Mouse (Mus musculus): ENCODE measurements around the gene Nos1. TPM values are rescaled to one million over a fixed set of nuclear protein-coding genes. Genes with fewer than 3 reads are reported as not detected.

Gene Nos1
- total and polyA plus RNA-seq, 2 experiments from 2014 or later = 3.1 to 10.7 TPM

DNA sequence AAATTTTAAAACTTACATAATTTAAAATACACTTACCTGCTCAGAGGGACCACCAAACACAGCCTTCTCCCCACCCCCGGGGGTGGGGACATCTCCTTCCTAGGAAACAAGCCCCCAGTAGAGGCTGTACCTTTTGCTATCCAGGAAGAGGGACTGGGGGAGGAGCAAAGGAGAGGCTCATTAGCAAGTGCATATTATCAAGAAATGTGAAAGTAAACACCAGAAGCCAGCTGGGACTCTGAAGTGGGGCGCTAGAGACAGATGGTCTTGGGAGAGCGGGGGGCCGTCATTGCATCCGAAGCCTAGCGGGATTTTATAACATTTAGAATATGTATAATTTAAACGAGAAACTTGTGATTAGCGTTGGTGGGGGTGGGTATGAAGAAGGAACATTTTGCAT lies 158.6 kb downstream of the Nos1 start:
- DNase-seq (ENCODE audit: low spot score) = no peak
- no peak for ATAC-seq
- Histone ChIP-seq H3K4me2 (ENCODE audit: low read depth, low read length) (no peak overlapping the region), H3K27me3 (ENCODE audit: insufficient read depth, low read length) (no peaks in the 10 kb centered on the region), H3K9me3 (ENCODE audit: low read length) (no peaks in the 10 kb centered on the region), H3K36me3 (ENCODE audit: insufficient read depth, low read length) (no peaks in the 10 kb centered on the region), H3K9ac (replicated peaks; ENCODE audit: low read length) (no peak overlapping the region), H3K27ac (no peak overlapping the region), H3K4me3 (ENCODE audit: low read length) (no peak overlapping the region), H3K4me1 (ENCODE audit: insufficient read depth, low read length) (no peaks in the 10 kb centered on the region)
- no peak for TF ChIP-seq CTCF (IDR thresholded peaks at IDR 0.05; ENCODE audit: low read depth)
- WGBS = 69% methylated on average over 8 of the region's 8 CpGs

DNA sequence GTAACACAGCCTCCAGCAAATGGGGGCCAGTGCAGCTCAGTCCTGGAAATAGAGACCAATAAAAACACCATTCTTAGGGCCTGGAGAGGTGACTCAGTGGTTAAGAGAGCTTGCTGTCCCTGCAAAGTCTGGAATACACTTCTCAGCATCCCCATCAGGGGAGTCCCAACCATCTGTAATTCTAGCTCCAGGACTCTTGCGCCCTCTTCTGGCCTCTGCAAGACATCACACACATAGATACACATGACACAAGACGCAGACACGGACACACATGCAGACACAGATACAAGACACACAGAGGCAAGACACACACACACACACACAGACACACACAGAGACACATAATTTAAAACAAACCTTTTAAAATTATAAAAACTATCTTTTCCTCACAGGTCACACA lies 160.7 kb downstream of the Nos1 start:
- Histone ChIP-seq H3K27me3 (ENCODE audit: insufficient read depth, low read length) (no peaks in the 10 kb centered on the region), H3K4me1 (ENCODE audit: insufficient read depth, low read length) (no peaks in the 10 kb centered on the region), H3K4me3 (ENCODE audit: low read length) (no peak overlapping the region), H3K9me3 (ENCODE audit: low read length) (no peaks in the 10 kb centered on the region), H3K9ac (replicated peaks; ENCODE audit: low read length) (no peak overlapping the region), H3K4me2 (ENCODE audit: low read depth, low read length) (no peak overlapping the region), H3K36me3 (ENCODE audit: insufficient read depth, low read length) (no peaks in the 10 kb centered on the region), H3K27ac (no peak overlapping the region)
- WGBS = 80% methylated on average over 3 of the region's 3 CpGs
- ATAC-seq = no peak
- DNase-seq (ENCODE audit: low spot score) = peak; percentile 24
- TF ChIP-seq CTCF (IDR thresholded peaks at IDR 0.05; ENCODE audit: low read depth) = peak; percentile 64

DNA sequence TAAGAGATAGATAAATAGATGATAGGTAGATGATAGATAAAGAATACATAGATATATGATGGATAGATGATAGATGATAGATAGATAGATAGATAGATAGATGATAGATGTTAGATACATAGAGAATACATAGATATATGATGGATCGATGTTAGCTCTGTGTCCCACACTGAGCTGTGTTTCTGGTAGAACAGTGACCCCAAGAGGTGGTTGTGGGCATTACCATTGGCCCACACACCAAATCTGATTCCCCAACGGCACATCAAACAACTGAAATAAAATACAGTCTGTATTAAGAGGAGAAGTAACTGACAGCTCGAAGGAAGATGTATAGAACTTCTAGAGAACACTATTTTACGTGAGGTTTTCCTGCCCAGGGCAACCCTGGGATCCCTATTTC lies 165.8 kb downstream of the Nos1 start:
- peak; percentile 92 for TF ChIP-seq CTCF (IDR thresholded peaks at IDR 0.05; ENCODE audit: low read depth)
- no peak overlapping the region for H3K4me2 ChIP-seq (ENCODE audit: low read depth, low read length)
- H3K27me3 ChIP-seq (ENCODE audit: insufficient read depth, low read length) = no peaks in the 10 kb centered on the region
- no peaks in the 10 kb centered on the region for H3K4me1 ChIP-seq (ENCODE audit: insufficient read depth, low read length)
- H3K36me3 ChIP-seq (ENCODE audit: insufficient read depth, low read length) = no peaks in the 10 kb centered on the region
- H3K27ac ChIP-seq = no peak overlapping the region
- no peaks in the 10 kb centered on the region for H3K9me3 ChIP-seq (ENCODE audit: low read length)
- H3K9ac ChIP-seq (replicated peaks; ENCODE audit: low read length) = no peak overlapping the region
- WGBS = 20% methylated on average over 4 of the region's 4 CpGs
- DNase-seq (ENCODE audit: low spot score) = peak; percentile 67
- ATAC-seq = 0 out of 2 replicates have a peak, but pooled peaks have one; percentile 38
- H3K4me3 ChIP-seq (ENCODE audit: low read length) = no peak overlapping the region

- Histone ChIP-seq H3K9me3 (ENCODE audit: low read length) (no peaks in the 10 kb centered on the region), H3K27ac (no peak overlapping the region), H3K9ac (replicated peaks; ENCODE audit: low read length) (no peak overlapping the region), H3K36me3 (ENCODE audit: insufficient read depth, low read length) (no peaks in the 10 kb centered on the region), H3K4me2 (ENCODE audit: low read depth, low read length) (no peak overlapping the region), H3K4me3 (ENCODE audit: low read length) (no peak overlapping the region), H3K4me1 (ENCODE audit: insufficient read depth, low read length) (no peaks in the 10 kb centered on the region), H3K27me3 (ENCODE audit: insufficient read depth, low read length) (no peaks in the 10 kb centered on the region)
- ATAC-seq = no peak
- DNase-seq (ENCODE audit: low spot score) = no peak
- no peak for TF ChIP-seq CTCF (IDR thresholded peaks at IDR 0.05; ENCODE audit: low read depth)
- 53% methylated on average over 10 of the region's 10 CpGs for WGBS
Measured at GRCm38 (mm10) chr5:117949393-117949792, 168.6 kb downstream of the Nos1 start.

- H3K9me3 ChIP-seq (ENCODE audit: low read length) = no peaks in the 10 kb centered on the region
- TF ChIP-seq CTCF (IDR thresholded peaks at IDR 0.05; ENCODE audit: low read depth) = no peak
- H3K9ac ChIP-seq (replicated peaks; ENCODE audit: low read length) = no peak overlapping the region
- H3K4me1 ChIP-seq (ENCODE audit: insufficient read depth, low read length) = no peaks in the 10 kb centered on the region
- no peaks in the 10 kb centered on the region for H3K36me3 ChIP-seq (ENCODE audit: insufficient read depth, low read length)
- DNase-seq (ENCODE audit: low spot score) = no peak
- no peaks in the 10 kb centered on the region for H3K27me3 ChIP-seq (ENCODE audit: insufficient read depth, low read length)
- no peak overlapping the region for H3K4me3 ChIP-seq (ENCODE audit: low read length)
- H3K4me2 ChIP-seq (ENCODE audit: low read depth, low read length) = no peak overlapping the region
- ATAC-seq = no peak
- H3K27ac ChIP-seq = no peak overlapping the region
- 84% methylated on average over 12 of the region's 12 CpGs for WGBS
Measured at GRCm38 (mm10) chr5:117953893-117954292, 173.1 kb downstream of the Nos1 start.

GRCm38 (mm10) chr5:117954429-117954828 lies 173.6 kb downstream of the Nos1 start:
- Histone ChIP-seq H3K36me3 (ENCODE audit: insufficient read depth, low read length) (no peaks in the 10 kb centered on the region), H3K9ac (replicated peaks; ENCODE audit: low read length) (no peak overlapping the region), H3K4me2 (ENCODE audit: low read depth, low read length) (no peak overlapping the region), H3K27me3 (ENCODE audit: insufficient read depth, low read length) (no peaks in the 10 kb centered on the region), H3K4me3 (ENCODE audit: low read length) (no peak overlapping the region), H3K9me3 (ENCODE audit: low read length) (no peaks in the 10 kb centered on the region), H3K4me1 (ENCODE audit: insufficient read depth, low read length) (no peaks in the 10 kb centered on the region), H3K27ac (no peak overlapping the region)
- ATAC-seq (no peak), DNase-seq (ENCODE audit: low spot score) (no peak)
- no peak for TF ChIP-seq CTCF (IDR thresholded peaks at IDR 0.05; ENCODE audit: low read depth)
- WGBS = 64% methylated on average over 1 of the region's 1 CpGs

GRCm38 (mm10) chr5:117955675-117956420 lies 175.0 kb downstream of the Nos1 start:
- no peak for ATAC-seq
- Histone ChIP-seq H3K27me3 (ENCODE audit: insufficient read depth, low read length) (no peaks in the 10 kb centered on the region), H3K27ac (no peak overlapping the region), H3K4me2 (ENCODE audit: low read depth, low read length) (no peak overlapping the region), H3K36me3 (ENCODE audit: insufficient read depth, low read length) (no peaks in the 10 kb centered on the region), H3K9ac (replicated peaks; ENCODE audit: low read length) (no peak overlapping the region), H3K9me3 (ENCODE audit: low read length) (no peaks in the 10 kb centered on the region), H3K4me1 (ENCODE audit: insufficient read depth, low read length) (no peaks in the 10 kb centered on the region), H3K4me3 (ENCODE audit: low read length) (no peak overlapping the region)
- peak; percentile 66 for DNase-seq (ENCODE audit: low spot score)
- TF ChIP-seq CTCF (IDR thresholded peaks at IDR 0.05; ENCODE audit: low read depth) = peak; percentile 78
- 37% methylated on average over 10 of the region's 10 CpGs for WGBS
